Mouse (Mus musculus) liver, adult 2 months (tissue): ENCODE data around the gene Cnot4.

Source experiments
- CTCF ChIP-seq: fragments of 200-500 bp; IDR thresholded peaks from 2 replicates; pipeline ENCODE4 v1.5.1; 2011; ENCODE audit warnings: low read depth, low read length, control low read depth
- POLR2A ChIP-seq: fragments of 200-500 bp; IDR thresholded peaks from 2 replicates; pipeline ENCODE4 v1.6.1; 2011; ENCODE audit warnings: low read length, control low read depth; ENCODE audit not compliant: insufficient read depth; ENCODE audit errors: extremely low read depth

DNA sequence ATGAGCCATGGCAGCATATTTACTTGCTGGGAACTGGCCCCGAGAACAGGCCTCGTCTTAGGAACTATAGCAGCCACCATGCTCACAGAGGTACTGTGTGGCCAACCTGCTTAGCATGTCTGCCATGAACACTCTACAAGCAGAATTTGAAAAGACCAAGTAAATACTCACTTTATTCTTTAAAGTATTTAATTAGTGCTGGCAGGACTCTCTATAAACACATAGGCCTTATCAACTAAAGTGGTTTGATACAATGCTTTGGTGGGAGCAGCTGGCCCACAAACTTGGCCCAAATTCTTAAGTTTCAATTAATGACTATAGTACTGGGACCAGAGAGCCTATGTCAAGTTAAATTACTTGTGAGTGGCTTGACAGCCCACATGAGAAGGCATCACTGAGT is 105.5 kb downstream of the Cnot4 start:
- TF ChIP-seq POLR2A (no peak), CTCF (no peak)
